ENCODE assay signal across 28 mouse cellular contexts in genomic region chrX:159169200-159169599, GRCm38 (mm10).
"Had no signal": no experiment of that assay in that cellular context is flagged by ENCODE, and none has a peak within 500 bp of the region (broad histone marks: within the 10 kb centered on the region; RNA-seq: fewer than 3 reads in every experiment).

No protein-coding gene starts in this region.

- DNase-seq: cerebellum, adult 2 months; cerebellum, adult 8-10 months; cerebellum, adult 9-10 months; cerebellum, adult 9-11 months; cerebellum, postnatal 10 days; cerebellum, postnatal 14 days; cerebellum, postnatal 25 days; cerebellum, postnatal 36 days; embryo, embryonic 11 days; forebrain, postnatal 0 days; gastrocnemius, adult 2 months; gastrocnemius, postnatal 10 days; gastrocnemius, postnatal 14 days; gastrocnemius, postnatal 25 days; gastrocnemius, postnatal 36 days; heart, adult 11 months; heart, adult 18-20 months had no signal

- H3K27ac ChIP-seq: embryonic facial prominence, embryonic 10.5 days; embryonic facial prominence, embryonic 12.5 days; embryonic facial prominence, embryonic 13.5 days; embryonic facial prominence, embryonic 15.5 days; forebrain, embryonic 10.5 days; forebrain, embryonic 12.5 days; forebrain, embryonic 13.5 days; forebrain, embryonic 15.5 days; gastrocnemius, adult 2 months had no signal

- H3K4me1 ChIP-seq: embryonic facial prominence, embryonic 10.5 days; embryonic facial prominence, embryonic 12.5 days; embryonic facial prominence, embryonic 13.5 days; embryonic facial prominence, embryonic 15.5 days; forebrain, embryonic 10.5 days; forebrain, embryonic 12.5 days; forebrain, embryonic 13.5 days; forebrain, embryonic 15.5 days had no signal

- H3K4me2 ChIP-seq: embryonic facial prominence, embryonic 12.5 days; embryonic facial prominence, embryonic 13.5 days; embryonic facial prominence, embryonic 15.5 days; forebrain, embryonic 12.5 days; forebrain, embryonic 13.5 days; forebrain, embryonic 15.5 days had no signal

- H3K9ac ChIP-seq: embryonic facial prominence, embryonic 12.5 days; embryonic facial prominence, embryonic 13.5 days; embryonic facial prominence, embryonic 15.5 days; forebrain, embryonic 12.5 days; forebrain, embryonic 13.5 days; forebrain, embryonic 15.5 days; forebrain, postnatal 0 days had no signal

- H3K36me3 ChIP-seq: embryonic facial prominence, embryonic 10.5 days; embryonic facial prominence, embryonic 12.5 days; embryonic facial prominence, embryonic 13.5 days; embryonic facial prominence, embryonic 15.5 days; forebrain, embryonic 10.5 days; forebrain, embryonic 12.5 days; forebrain, embryonic 15.5 days had no signal

- H3K9me3 ChIP-seq: embryonic facial prominence, embryonic 10.5 days; embryonic facial prominence, embryonic 12.5 days; embryonic facial prominence, embryonic 13.5 days; embryonic facial prominence, embryonic 15.5 days; forebrain, embryonic 10.5 days; forebrain, embryonic 12.5 days; forebrain, embryonic 13.5 days; forebrain, embryonic 15.5 days had no signal

- H3K4me3 ChIP-seq: embryonic facial prominence, embryonic 10.5 days; embryonic facial prominence, embryonic 12.5 days; embryonic facial prominence, embryonic 13.5 days; embryonic facial prominence, embryonic 15.5 days; erythroblast, embryonic 14.5 days; forebrain, embryonic 10.5 days; forebrain, embryonic 12.5 days; forebrain, embryonic 13.5 days; forebrain, embryonic 15.5 days; gastrocnemius, adult 2 months had no signal

- ATAC-seq: forebrain, embryonic 13.5 days; forebrain, embryonic 14.5 days; forebrain, embryonic 15.5 days; forebrain, embryonic 16.5 days; forebrain, postnatal 0 days had no signal

- H3K27me3 ChIP-seq: embryonic facial prominence, embryonic 12.5 days; forebrain, embryonic 13.5 days; forebrain, embryonic 15.5 days had no signal
